Mouse (Mus musculus) retina, postnatal 7 days (tissue): ENCODE results near the gene Aifm1.
"Not testable (repeated sequence)": the region's sequence is repeated elsewhere in the genome, so short reads cannot be mapped to it uniquely, and the experiment has no call there.

Experiments used
- DNase-seq: peaks from one replicate; pipeline ENCODE4 v3.0.0-alpha.2; 2012; ENCODE audit warnings: low read depth, low spot score

Aifm1 gene

GRCm38 (mm10) chrX:48460496-48460895 is 52.9 kb downstream of the Aifm1 start:
- no peak for DNase-seq

DNA sequence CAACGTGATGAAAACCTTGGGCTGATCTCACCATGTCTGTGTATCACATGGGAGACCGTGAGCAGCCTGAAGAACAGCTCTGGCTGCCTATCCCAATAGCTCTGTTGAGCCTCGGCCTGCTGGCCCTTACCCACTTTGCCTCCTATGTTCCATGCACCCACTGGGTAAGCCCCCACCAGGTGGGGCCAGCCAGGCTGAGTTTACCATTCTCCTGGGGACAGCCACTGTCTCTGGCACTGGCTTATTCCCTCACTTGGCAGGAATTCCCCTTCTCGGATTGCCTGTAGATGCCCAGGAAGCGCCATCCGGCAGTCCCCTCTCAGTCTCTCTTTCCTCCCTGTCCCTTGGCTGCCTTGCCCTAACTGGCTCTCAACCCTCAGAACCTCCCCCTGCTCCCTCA is 56.4 kb downstream of the Aifm1 start:
- no peak for DNase-seq

GRCm38 (mm10) chrX:48455018-48455417 is 58.3 kb downstream of the Aifm1 start:
- no peak for DNase-seq

DNA sequence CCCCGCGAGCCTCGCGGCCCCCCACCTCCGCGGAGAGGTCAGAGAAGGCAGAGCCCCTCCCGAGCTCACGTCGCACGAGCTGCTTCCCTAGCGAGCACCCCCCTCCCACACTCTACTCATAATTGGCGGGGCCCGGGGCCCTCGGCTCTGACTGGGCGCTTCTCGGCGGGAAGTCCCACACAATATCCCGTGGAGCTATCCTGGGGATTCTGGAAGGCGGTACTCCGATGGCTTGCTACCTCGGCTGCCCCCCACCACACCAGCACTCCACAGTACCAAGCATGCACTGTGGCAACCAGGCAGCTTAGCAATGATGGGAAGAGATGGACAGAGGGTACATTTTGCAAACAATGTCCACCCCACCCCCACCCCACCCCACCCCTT is 58.9 kb downstream of the Aifm1 start:
- DNase-seq = no peak

GRCm38 (mm10) chrX:48453736-48454494 is 59.4 kb downstream of the Aifm1 start:
- no peak for DNase-seq

GRCm38 (mm10) chrX:48452931-48453673 is 60.3 kb downstream of the Aifm1 start:
- DNase-seq = no peak

DNA sequence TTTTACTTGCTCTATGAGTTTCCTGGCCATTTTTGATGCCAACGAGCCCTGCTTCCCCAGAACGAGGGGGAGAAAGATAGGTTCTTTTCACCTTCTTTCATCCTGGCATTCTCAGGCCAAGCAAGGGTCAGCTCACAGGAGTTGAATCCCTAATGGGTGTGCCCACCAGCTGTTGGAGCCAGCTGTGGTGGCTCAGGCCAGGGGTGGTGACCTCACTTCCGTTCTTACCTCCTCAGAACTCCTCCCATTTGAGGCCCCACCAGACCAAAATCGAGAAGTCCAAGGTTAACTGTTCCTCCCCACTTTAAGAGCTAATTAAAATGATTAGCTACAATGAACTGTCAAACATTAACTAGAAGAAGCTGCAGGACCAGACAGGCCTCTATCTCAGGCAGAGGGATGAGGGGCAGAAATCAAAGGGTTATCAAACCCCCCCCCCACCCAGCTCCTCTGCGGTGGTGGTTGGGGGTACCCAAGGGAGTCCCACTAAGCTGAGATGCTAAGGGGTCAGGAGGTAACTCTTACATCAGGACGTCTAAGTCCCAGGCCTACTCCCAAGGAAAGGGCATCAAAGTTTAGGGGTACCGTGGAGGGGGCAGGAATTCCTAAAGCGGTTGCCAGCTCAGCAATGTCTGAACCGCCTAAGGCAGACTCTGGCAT is 61.0 kb downstream of the Aifm1 start:
- no peak for DNase-seq

- DNase-seq = no peak
Measured at GRCm38 (mm10) chrX:48449646-48450045, 63.7 kb downstream of the Aifm1 start.

- no peak for DNase-seq
Measured at GRCm38 (mm10) chrX:48444677-48445076, 68.7 kb downstream of the Aifm1 start.

GRCm38 (mm10) chrX:48441954-48442353 is 71.4 kb downstream of the Aifm1 start:
- no peak for DNase-seq

DNA sequence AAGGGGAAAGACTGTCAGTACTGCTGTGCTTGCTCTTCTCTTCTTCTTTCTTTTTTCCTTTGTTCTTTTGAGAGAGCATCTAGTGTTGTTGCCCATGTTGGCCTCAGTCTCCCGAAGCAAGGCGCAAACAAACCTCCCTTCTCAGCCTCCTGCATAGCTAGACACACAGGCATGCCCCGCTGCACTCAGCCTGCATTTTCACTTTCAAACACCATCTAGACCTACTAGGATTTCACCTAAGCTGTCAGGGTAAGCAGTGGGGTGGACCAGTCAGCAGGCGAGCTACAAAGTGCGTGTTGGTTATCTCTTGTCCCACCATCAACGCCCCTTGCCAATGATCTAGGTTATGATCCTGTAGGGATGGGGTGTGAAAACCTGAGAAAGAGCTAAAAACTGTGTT is 71.8 kb downstream of the Aifm1 start:
- no peak for DNase-seq

GRCm38 (mm10) chrX:48439036-48439435 is 74.3 kb downstream of the Aifm1 start:
- DNase-seq = no peak

- not testable (repeated sequence) for DNase-seq
Measured at GRCm38 (mm10) chrX:48436082-48436481, 77.3 kb downstream of the Aifm1 start.

- no peak for DNase-seq
Measured at GRCm38 (mm10) chrX:48435477-48435900, 77.9 kb downstream of the Aifm1 start.

DNA sequence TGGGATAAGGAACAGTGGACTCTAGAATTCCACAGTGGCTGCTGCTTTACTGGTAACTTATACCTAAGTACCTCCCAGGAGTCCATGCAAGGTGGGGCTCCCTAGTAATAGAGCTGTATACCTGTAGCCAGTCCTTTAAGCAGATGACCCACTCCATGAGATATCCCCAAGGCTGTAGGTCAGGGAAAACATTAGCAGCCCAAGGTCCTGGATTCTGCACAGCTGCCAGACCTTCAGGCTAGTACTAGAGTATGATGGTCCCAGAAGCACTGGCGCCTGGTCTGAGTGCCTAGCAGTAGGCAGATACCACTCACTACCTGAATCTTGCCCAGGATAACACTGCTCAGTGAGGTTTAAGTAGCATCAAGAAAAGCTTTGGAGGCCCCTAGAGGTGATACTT is 79.1 kb downstream of the Aifm1 start:
- no peak for DNase-seq

DNA sequence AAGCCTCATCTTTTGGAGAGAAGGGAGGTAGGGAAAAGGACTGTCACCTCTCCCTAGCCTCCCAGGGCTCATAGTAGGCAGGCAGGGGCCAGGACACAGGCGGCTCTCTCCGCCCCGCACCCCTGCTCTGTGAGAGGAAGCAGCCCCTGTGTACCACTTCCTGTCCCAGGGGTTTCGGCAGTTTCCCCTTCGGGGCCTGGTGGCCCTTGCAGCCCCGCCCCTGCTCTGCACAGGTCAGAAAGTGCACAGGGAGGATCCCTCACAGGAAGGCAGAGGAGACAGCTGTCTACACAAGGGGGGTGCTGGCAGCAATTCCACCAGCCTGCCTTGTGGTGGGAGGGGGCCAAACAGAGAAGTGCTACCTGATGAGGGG is 79.8 kb downstream of the Aifm1 start:
- no peak for DNase-seq

DNA sequence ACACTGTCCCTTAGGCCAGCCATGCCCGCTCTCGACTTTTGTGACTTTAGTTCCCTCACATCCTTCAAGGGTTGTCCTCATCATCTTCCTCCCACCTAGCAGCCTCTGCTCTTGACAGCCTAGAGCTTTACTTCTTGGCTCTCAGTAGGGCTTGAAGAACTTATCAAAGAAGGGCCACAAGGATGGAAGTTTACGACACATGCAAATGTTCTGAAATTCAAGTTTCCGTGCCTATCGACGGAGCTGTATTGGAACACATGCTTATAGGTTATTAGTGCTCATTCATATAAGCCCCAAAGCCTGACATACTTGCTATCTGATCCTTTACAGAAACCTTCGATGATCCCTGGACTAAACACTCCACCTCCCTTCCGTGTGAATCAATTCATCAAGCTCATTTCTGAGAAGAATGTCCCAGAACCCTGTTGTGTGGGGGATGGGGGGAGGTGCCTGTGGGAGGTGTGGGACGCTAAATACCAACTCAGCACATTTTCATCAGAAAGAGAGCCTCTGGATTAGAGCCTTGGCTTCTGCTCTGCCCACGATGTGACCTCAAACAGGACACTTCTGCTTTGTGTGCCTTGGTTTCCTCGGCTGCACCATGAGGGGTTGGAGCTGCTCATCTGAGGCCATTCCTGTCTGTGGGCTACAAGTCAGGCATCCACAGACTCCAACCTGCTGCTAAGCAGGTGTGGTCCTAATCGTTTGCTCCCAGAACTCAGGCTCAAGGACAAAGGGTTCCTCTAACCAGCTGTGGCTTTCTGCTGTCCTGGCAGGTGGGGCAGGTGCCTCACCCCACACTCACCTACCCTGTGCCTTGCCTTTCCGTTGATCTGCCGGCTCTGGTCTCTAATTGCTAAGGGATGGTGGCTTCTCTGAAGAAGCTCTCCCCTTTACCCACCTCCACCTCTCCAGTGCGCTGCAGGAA is 80.5 kb downstream of the Aifm1 start:
- no peak for DNase-seq

GRCm38 (mm10) chrX:48429538-48429937 is 83.8 kb downstream of the Aifm1 start:
- DNase-seq = no peak

DNA sequence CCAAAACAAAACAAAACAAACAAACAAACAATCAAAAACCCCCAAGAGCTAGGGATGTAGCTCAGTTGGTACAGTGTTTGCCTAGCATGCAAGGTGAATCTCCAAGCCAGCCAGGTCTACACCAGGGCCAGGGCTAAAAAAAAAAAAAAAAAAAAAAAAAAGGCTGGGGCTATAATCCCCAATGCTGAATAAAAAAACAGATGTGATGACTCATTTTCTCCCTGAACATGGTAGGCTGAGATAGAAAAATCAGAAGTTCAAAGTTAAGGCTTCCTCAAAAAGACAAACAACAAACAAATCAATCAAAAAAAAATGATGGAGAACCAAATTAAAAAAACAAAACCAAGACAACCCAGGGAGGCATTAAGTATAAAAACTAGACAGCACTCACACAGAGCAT is 84.3 kb downstream of the Aifm1 start:
- DNase-seq = no peak

GRCm38 (mm10) chrX:48428642-48429041 is 84.7 kb downstream of the Aifm1 start:
- no peak for DNase-seq

- DNase-seq = no peak
Measured at GRCm38 (mm10) chrX:48428241-48428640, 85.1 kb downstream of the Aifm1 start.

- no peak for DNase-seq
Measured at GRCm38 (mm10) chrX:48425280-48425679, 88.1 kb downstream of the Aifm1 start.
